Mouse (Mus musculus) layer of hippocampus, postnatal 10 days (tissue): ENCODE results near the gene Ehd1. TPM values are rescaled to one million over a fixed set of nuclear protein-coding genes. Genes with fewer than 3 reads are reported as not detected.

Experiments used
- DNase-seq, 2 experiments: peaks; one replicate each; pipeline ENCODE4 v3.0.0; 2021; ENCODE audit warnings: low spot score in 2 of 2
- long read RNA-seq: library from polyadenylated mRNA; stranded (forward); transcript quantifications from one replicate; pipeline ENCODE4 v2.0.0, GENCODE M21; 2023
- total RNA-seq, 2 experiments: library from RNA; stranded (reverse); gene quantifications; 2 replicates each; pipeline ENCODE4 v1.2.3; 2021

Gene Ehd1
- 10 to 100 TPM; 75.1 to 82.7 TPM for total RNA-seq
- long read RNA-seq, transcript Ehd1-201 (5 exons, 3,353 nt), result major isoform, 45 of 55 reads
- long read RNA-seq, partial matches to known transcripts, result 1 of 55 reads
- long read RNA-seq, other reads (novel, unspliced or antisense), result 9 of 55 reads

DNA sequence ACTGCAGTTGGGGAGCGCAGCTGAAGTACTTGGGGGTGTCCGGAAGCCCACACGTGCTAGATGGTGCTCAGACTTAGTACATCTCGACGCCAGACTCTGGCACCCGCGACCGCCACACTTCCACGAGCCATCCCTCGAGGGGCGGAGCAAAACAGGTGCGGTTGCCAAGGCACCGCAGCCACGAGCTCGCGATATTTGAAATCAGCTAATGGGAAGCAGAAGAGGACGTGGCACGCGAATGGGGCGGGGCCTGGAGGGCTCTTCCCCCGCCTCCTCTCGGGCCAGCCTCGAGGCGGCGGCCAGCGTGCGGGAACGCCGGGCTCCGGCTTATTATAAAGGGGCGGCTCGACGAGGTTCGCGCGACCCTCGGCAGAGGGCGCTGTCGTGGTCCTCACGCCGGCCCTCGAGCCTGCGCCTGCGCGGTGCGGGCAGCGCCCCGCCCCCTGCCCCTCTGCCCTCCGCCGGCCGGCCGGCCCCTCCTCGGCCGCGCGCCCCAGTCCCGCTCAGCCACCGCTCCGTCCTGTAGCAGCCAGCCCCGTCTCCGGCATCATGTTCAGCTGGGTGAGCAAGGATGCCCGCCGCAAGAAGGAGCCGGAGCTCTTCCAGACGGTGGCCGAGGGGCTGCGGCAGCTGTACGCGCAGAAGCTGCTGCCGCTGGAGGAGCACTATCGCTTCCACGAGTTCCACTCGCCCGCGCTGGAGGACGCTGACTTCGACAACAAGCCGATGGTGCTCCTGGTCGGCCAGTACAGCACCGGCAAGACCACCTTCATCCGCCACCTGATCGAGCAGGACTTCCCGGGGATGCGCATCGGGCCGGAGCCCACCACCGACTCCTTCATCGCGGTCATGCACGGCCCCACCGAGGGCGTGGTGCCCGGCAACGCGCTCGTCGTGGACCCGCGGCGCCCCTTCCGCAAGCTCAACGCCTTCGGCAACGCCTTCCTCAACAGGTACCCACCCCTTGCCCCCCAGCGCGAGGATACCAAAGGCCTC lies at the start of gene Ehd1:
TSS of gene Ehd1 (plus strand) at position 300 of the 996 bp plus-strand sequence.
- DNase-seq, result peak; percentile 97 to 98

DNA sequence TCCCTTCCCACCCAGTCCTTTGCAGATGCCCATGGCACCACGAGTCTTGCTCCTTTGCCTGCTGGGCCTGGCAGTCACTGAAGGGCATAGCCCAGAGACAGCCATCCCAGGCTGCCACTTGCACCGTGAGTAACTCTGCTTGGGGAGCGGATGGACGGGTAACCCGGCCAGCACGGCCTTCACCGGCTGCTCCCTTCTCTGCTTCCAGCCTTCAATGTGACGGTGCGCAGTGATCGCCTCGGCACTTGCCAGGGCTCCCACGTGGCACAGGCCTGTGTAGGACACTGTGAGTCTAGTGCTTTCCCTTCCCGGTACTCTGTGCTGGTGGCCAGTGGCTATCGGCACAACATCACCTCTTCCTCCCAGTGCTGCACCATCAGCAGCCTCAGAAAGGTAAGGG lies 49.8 kb upstream of the Ehd1 start:
- no peak for DNase-seq

DNA sequence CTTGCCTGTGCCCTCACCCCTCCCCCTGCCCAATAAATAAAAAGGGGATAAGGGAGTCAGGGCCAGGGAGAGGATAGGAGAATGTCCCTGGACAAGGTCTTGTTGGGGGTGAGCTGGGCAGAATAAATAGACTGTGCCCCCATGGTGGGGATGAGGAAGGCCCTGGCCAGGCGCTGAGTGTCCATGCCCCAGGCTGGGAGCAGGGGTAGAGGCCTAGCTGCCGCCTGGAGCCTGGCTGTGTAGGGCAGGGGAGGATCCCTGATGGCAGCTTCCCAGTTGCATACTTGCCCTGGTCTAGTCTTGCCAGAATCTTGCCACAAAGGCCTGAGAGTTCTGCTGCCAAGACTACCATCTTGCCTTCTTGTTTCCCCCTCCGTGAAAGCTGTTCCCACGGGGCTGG lies 48.7 kb upstream of the Ehd1 start:
- DNase-seq, result peak; percentile 40 to 45

DNA sequence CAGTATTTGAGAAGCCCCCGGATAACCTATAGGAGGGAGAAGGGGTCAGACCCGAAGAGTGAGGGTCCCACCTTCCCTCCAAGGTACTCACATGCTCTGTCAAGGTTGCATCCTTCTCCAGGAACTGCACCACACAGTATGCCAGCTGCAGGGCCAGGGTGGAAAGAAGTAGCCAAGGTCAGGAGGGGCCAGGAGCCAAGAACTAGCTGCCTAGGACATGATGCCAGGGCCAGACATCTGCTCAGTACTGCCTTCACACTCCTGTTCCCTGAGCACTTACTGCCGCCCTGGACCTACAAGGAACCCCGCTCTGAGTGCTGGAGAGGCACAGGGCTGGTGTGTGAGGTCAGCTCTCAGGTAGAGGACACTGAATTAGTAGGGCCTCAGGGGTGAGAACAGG lies 46.1 kb upstream of the Ehd1 start:
- no peak for DNase-seq

DNA sequence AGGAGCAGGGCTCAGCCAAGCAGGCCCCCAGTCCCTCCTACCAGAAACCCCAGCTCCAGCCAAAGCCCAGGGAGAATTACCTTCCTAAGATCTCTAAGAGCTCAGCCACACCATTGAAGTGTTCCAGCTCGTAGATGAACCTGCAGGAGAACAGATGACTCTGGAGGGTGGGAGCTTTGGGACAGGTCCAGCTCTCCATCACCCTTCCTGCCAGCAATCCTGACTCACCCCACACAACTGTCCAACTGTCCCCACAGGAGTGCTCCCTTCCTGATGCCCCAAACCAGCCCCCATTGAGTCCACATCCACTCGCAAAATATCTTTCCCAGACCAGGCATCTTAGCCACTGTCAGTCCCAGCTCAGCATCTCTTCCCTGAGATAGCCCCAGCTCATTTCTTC lies 45.5 kb upstream of the Ehd1 start:
- peak in 1 of 2 experiments; percentile 8 for DNase-seq

DNA sequence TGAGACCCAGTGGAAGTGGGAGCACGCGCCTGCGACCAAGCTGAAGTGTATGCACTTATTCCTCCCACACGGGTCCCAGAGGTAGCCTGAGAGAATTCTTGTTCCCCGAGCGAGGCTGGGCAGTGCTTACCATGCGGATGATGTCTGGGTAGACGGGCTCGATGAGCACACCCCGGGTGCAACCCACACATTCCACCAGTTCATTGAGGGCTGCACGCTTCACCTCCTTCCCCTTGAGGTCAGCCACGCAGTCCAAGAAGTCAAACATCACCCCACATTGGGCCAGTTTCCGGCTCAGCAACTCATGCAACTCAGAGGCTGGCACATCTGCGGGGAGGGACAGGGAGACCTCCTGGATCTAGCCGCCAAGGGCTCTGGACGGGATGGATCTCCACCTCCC lies 42.9 kb upstream of the Ehd1 start:
- DNase-seq, result no peak

DNA sequence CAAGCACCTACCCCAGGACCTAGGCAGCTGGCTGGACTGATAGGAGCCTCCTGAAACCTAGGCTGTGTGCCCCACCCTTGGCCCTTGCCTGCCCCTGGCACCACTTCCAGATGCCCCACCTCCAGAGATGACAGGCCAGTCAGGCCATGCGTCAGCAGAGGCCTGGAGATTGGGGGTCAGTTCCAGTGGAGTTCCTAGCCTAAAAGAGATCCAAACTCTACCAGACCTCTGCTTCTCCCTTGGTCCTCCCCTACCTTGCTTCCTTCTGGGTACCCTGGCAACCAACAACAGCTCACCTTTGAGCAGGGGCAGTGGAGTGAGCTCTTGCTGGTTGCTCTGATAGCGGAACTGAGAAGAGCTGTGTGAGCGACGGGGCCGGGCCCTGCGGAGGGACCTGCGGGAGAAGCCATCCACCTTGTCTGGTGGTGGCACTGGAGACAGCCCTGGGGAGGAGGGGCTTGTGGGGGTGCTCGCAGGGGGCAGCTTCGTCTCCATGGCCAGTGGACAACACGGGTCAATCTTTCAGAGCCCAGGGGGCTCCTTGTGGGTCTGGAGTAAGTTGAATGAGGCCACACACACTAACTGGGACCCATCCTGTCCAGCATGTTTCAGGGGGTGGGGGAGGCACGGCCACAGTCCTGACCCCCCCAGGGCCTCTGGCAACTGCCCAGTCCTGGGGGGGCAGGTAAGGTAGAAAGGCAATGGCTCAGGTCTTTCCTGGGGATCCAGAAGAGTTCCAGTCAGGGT lies 42.0 kb upstream of the Ehd1 start:
- DNase-seq, result no peak

DNA sequence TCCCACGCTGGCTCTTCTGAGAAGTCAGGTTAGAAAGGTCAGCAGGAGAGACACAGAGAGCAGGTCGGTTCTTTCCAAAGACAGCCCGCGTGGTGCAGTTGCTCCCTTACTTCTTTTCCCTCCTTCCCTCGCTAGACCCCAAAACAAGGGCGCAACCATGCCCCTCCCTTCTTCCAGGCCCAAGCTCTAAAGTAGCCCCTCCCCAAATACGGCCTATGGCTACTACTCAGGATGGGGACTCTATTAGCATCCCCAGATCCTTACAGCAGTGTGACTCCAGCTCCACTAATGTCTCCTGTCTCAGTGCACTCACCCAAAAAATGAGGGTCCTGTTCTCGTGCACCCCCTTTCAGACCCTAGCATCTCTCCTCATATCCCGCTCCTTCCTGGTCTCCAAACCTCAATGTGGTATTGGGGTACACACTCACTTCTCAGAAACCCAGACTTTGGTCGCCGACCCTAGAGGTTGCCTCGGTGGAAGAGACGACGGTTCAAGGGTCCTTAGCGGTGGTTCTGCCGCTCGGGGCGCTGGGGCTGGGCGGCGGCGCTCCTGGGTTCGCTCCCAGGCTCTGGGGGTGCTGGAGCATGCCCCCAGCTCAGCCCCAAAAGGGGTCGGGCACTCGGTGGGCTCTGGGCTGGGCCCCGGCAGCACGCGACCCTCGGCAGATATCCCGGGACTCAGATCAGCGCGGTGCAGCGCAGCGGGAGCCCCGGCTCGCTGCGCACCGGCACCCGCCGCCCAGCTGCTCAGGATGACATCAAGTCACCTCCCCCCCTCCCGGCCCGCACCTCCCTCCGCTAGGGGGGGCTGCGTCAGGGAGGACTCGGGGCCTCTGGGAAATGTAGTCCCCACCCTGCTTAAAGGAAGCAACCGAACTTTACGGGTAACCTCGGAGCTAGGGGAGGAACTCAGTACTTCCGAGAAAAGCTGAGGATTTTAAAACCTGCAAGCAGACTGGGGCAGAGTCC lies 41.2 kb upstream of the Ehd1 start, which contains the start of gene Ppp2r5b:
TSS of gene Ppp2r5b (minus strand) at position 789 of the 969 bp plus-strand sequence.
- peak; percentile 95 to 97 for DNase-seq

DNA sequence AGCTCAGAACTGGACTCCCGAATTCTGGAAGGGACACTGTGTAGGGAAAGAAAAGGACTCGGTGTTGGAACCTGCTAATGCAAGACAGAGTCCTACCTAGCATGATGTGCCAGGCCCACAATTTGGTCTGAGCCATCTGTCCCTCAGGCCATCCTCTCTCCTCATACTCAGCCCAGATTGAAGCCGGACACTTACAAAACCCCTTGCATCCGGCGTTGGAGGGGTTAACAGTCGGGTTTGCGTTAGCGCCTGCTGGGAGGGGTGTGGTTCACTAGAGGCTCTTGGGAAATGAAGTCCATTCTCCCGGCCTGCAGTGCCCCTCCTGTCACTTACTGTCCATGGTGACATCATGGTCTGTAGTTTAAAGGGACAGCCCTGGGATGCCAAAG lies 40.5 kb upstream of the Ehd1 start:
- peak; percentile 89 to 93 for DNase-seq

DNA sequence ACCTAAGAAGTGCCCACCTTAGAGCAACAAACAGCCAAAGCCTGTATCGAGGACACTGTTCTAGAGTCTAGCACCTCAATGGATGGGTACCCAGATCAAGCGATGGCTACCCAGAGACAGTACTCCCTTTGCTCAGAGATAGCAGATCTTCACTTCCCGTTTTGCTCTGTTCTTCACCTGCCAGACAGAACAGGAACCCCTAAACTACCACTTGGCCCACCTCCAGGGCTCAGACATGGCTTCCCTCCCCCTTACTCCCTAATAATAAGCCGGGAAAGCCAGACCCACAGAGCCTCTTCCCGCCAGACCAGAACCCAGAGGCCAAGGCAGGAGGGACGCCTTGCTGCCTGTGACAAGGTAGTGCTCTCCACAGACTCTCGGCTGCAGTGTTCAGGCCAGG lies 39.7 kb upstream of the Ehd1 start:
- DNase-seq, result no peak

DNA sequence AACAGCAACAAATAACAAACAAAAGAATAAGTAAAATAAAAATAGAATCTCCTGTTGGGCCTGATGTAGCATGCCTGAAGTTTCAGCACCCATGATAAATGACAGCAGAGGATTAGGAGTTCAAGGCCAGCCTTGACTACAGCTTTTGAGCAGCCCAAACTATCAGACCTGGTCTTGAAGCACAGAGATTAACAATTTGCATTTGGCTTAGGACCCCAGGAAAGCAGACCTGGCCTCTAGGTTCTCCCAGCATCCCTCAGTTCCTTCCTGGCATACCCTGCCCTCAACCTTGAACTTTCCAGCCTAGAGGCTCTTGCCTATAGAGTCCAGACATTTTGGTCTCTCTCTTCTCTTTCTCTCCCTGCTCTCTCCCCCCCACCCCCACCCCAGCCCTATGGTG lies 37.8 kb upstream of the Ehd1 start:
- DNase-seq, result no peak

DNA sequence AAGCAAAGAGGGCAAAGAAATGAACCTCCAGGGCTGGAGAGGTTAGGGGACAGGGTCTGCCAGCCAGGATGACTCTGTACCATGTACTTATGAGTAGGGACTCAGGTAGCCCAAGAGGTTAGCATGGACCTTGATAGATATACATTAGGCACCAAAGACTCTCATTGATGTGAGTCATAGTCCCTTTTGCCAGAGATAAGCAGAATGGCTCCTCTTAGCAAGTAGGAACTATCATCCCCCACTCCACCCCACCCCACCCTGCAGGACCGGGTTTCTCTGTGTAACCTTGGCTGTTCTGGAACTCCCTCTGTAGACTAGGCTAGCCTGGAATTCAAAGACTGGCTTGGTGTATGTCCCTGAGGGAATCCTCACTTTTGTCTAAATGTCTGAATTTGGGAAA lies 36.4 kb upstream of the Ehd1 start:
- no peak for DNase-seq

DNA sequence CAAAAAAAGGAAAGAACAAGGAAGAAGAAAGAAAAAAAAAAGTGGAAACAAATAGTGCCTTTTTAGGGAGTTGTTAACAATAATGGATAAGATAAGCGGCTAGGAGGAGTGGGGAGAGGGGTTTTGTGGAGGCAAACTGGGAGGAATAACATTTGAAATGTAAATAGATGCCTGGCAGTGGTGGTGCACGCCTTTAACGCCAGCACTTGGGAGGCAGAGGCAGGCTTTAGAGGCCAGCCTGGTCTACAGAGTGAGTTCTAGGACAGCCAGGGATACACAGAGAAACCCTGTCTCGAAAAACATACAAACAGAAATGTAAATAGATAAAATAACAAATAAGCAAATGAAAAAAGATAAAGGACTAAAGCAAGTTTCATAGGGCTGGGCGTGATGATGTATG lies 35.8 kb upstream of the Ehd1 start:
- DNase-seq, result no peak

DNA sequence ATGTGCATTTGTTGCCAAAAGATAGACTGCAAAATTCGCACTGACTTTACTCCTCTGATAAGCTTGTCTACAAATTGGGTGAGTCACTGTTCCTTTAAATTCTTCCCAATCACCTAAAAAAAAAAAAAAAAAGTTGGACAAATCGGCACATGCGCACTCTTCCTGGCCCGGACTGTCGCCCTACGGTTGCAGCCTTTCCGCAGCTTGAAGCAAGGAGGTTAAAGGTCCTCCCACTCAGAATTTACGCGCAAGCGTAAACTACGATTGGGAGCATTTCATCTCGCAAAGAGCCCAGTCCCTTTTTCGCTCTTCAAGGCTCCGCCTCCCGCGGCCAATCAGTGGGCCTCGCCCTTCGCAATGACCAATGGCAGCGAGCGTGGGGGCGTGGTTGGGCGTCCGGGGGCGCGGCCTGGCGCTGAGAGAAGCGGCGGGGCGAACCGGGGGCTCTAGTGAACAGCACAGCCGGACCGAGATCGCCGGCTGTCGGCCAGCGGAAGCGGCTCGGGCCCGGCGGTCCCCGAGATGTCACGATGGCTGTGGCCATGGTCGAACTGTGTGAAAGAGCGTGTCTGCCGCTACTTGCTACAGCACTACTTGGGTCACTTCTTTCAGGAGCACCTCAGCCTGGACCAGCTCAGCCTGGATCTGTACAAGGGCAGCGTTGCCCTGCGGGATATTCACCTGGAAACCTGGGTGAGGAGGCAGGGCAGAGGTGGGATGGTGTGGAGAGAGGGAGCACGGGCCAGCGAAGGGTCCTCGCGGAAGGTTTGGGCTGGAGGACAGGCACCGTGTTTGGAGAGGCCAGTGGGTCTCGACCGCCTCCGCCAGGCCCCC lies 35.0 kb upstream of the Ehd1 start, which contains the start of gene Atg2a:
TSS of gene Atg2a (plus strand) at position 395 of the 834 bp plus-strand sequence.
- DNase-seq, result peak; percentile 97 to 98

DNA sequence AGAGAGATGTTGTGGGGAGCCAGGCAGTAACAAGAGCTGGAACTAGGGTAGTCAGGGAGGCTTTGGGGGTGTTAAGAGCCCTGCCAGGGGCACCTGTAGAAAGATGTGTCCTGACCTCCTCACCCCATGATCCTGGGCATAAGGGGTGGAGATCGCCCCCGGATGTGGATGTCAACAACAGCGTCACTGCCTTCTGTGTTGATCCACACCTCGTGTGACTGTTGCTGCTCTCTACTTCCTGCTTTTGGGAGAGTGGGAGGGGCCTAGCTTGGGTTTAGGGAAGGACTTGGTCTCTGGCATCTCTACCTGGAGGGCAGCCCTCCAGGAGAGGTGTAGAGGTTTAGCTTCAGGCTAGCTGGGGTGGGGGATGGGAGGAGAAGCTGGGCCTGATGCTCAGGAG lies 34.2 kb upstream of the Ehd1 start:
- no peak for DNase-seq

DNA sequence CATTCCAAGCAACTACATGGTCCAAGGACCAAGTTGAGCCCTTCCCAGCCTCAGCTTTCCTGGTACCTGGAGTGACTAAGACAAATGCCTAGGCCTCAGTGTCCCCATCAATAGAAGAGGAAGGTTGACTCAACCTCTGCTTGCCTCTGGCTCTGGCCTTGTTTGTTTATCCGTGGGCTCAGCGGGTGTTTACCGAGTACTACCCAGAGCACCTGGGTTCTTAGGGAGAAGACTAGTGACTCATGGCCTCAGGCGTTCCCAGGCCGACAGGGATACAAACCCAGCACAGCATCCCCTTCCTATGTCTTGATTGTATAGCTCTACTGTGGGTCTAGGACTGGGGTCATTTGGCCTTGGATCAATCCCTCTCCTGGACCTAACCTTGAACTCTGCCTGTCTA lies 33.3 kb upstream of the Ehd1 start:
- DNase-seq, result no peak

DNA sequence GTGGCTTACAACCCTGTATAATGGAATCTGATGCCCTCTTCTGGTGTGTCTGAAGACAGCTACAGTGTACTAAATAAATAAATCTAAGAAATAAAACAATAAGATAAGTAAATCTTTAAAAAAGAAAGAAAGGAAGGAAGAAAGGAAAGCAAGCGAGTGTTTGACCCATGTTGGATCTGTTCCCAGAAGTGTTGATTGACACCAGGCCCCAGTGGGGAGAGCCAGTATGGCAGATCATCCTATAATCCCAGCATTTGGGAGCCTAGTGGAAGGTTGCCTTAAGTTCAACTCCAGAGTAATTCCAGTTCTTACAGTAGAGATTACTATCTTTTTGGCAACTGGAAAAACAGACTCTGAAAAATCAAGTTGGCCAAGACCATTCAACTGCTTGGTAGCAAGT lies 30.7 kb upstream of the Ehd1 start:
- DNase-seq, result no peak

DNA sequence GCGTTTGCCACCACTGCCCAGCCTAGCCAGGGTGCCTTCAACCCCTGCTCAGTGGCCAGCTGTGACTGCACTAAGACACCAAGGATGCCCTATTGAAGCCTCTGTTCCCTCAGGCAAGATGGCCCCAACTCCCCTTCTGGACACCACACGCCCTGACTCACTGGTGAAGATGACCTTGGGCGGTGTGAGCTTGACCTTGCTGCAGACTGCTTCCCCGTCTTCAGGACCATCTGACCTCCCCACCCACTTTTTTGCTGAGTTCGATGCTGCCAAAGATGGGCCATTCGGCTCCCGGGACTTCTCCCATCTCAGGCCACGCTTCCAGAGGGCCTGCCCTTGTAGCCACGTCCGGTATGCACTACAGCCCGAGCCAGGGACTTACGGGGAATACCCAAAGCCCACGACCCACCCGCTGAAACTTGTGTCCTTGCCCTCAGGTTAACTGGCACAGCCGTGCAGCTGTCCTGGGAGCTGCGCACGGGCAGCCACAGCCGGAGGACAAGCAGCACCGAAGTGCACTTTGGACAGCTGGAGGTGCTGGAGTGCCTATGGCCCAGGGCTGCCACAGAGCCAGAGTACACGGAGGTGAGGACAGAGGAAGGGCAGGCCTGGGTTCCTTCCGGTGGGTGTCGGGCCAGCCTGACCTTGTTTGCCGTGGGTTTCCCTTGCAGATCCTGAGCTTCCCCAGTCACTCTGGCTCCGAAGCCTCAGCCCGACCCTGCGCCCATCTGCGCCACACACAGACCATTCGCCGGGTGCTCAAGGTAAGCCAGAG lies 28.8 kb upstream of the Ehd1 start:
- DNase-seq, result no peak

DNA sequence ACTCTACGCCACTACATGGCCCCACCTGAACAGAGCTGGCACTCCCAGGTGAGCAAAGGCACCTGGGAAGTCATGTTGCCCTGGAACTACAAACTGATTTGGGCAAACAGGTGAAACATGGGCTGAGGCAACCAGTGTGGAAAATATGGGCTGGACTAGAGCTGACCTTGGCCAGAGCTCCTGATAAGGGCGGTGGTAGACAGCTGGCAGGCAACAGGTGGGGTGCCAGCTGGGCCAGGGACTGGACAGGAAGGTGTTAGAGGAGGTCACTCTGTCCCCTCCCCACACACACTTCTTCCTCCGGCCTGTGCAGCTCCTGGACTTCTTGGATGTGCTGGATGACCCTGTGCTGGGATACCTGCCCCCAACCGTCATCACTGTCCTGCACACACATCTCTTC lies 23.5 kb upstream of the Ehd1 start:
- no peak for DNase-seq
